Mouse (Mus musculus) neural tube, embryonic 12.5 days (tissue): ENCODE results near the gene 4921539E11Rik. TPM values are rescaled to one million over a fixed set of nuclear protein-coding genes. Genes with fewer than 3 reads are reported as not detected.
A peak's percentile ranks its signal among the peaks of the same experiment; 100 is the strongest.

Source experiments
- ATAC-seq: fragments of 200-750 bp; cut with Nextera tagmentation; 2 replicates; pipeline ENCODE4 v1.8.0; 2017; ENCODE audit warnings: low read depth, mild to moderate bottlenecking, moderate TSS enrichment, moderate library complexity; ENCODE audit not compliant: low FRiP score
- H3K27ac ChIP-seq: fragments of 300-500 bp; sonication (generic); 2 replicates; pipeline ENCODE4 v1.5.1; 2016
- H3K27me3 ChIP-seq: fragments of 300-500 bp; sonication (generic); replicated peaks from 2 replicates; pipeline ENCODE4 v1.6.1; 2016; ENCODE audit warnings: mild to moderate bottlenecking
- H3K36me3 ChIP-seq: fragments of 300-500 bp; sonication (generic); 2 replicates; pipeline ENCODE4 v1.6.1; 2016; ENCODE audit warnings: mild to moderate bottlenecking
- H3K4me1 ChIP-seq: fragments of 300-500 bp; sonication (generic); 2 replicates; pipeline ENCODE4 v1.6.1; 2016
- H3K4me2 ChIP-seq: fragments of 300-500 bp; sonication (generic); replicated peaks from 2 replicates; pipeline ENCODE4 v1.6.1; 2016; ENCODE audit warnings: mild to moderate bottlenecking
- H3K4me3 ChIP-seq: fragments of 300-500 bp; sonication (generic); 2 replicates; pipeline ENCODE4 v1.5.1; 2016
- H3K9ac ChIP-seq: fragments of 300-500 bp; sonication (generic); 2 replicates; pipeline ENCODE4 v1.6.1; 2016; ENCODE audit warnings: mild to moderate bottlenecking
- H3K9me3 ChIP-seq: fragments of 300-500 bp; sonication (generic); 2 replicates; pipeline ENCODE4 v1.6.1; 2016; ENCODE audit warnings: mild to moderate bottlenecking
- WGBS: fragments of 180-500 bp; shearing (Covaris S2); methylation state at CpG from one replicate; pipeline ENCODE4 v1.1.7; 2016; 5-methylcytosine and 5-hydroxymethylcytosine counted together
- polyA plus RNA-seq: library from polyadenylated mRNA; unstranded; fragments of >200 nt; fragmentation: Nextera tagmentation; extraction: Ambion mirVana; gene quantifications from 2 replicates; pipeline ENCODE4 v1.2.1, GENCODE M21; 2016

The 4921539E11Rik gene
- polyA plus RNA-seq, 1 experiment from 2014 or later = not detected

GRCm38 (mm10) chr4:103219011-103219410, 71.7 kb downstream of the 4921539E11Rik start:
- Histone ChIP-seq H3K4me3 (no peak overlapping the region), H3K9me3 (no peaks in the 10 kb centered on the region)
- 78% methylated on average over 5 of the region's 5 CpGs for WGBS

GRCm38 (mm10) chr4:103216046-103216445, 74.6 kb downstream of the 4921539E11Rik start:
- Histone ChIP-seq H3K4me1 (peaks cover 14% of the 10 kb centered on the region), H3K4me3 (no peak overlapping the region), H3K36me3 (peaks cover under 1% of the 10 kb centered on the region; the same call in 1 of the 2 replicates), H3K27ac (no peak overlapping the region), H3K9ac (no peak overlapping the region), H3K9me3 (no peaks in the 10 kb centered on the region), H3K27me3 (no peaks in the 10 kb centered on the region), H3K4me2 (no peak overlapping the region)
- 88% methylated on average over 6 of the region's 6 CpGs for WGBS
- ATAC-seq = no peak

More at GRCm38 (mm10) chr4:103219011-103219410, 71.7 kb downstream of the 4921539E11Rik start:
- no peaks in the 10 kb centered on the region for H3K27me3 ChIP-seq
- no peak for ATAC-seq
- peaks cover 5% of the 10 kb centered on the region; the same call in 1 of the 2 replicates for H3K4me1 ChIP-seq
- H3K36me3 ChIP-seq = no peaks in the 10 kb centered on the region
- H3K27ac ChIP-seq = no peak overlapping the region
- no peak overlapping the region for H3K4me2 ChIP-seq
- no peak overlapping the region for H3K9ac ChIP-seq

GRCm38 (mm10) chr4:103214925-103215820, 75.5 kb downstream of the 4921539E11Rik start, which contains the start of gene Slc35d1:
Gene Slc35d1, minus strand, starts transcription at chr4:103215164.
- Histone ChIP-seq H3K4me2 (peak within 1 kb of the TSS; percentile 71), H3K36me3 (peaks cover 7% of the 10 kb centered on the region; the same call in 1 of the 2 replicates), H3K27ac (peak within 1 kb of the TSS; percentile 97), H3K9me3 (no peaks in the 10 kb centered on the region), H3K4me1 (peaks cover 14% of the 10 kb centered on the region), H3K27me3 (no peaks in the 10 kb centered on the region), H3K4me3 (peak within 1 kb of the TSS; percentile 86), H3K9ac (peak within 1 kb of the TSS; percentile 93)
- 3% methylated on average over 68 of the region's 70 CpGs for WGBS
- ATAC-seq = peak; percentile 96

GRCm38 (mm10) chr4:103214498-103214924, 76.2 kb downstream of the 4921539E11Rik start:
- H3K27ac ChIP-seq = peak overlapping the region; percentile 97
- under 1% methylated on average over 48 of the region's 48 CpGs for WGBS
- peak; percentile 86 for ATAC-seq
- H3K27me3 ChIP-seq = no peaks in the 10 kb centered on the region
- H3K4me3 ChIP-seq = peak overlapping the region; percentile 86
- H3K36me3 ChIP-seq = peaks cover 14% of the 10 kb centered on the region
- H3K9ac ChIP-seq = peak overlapping the region; percentile 93
- H3K4me2 ChIP-seq = peak overlapping the region; percentile 71
- H3K9me3 ChIP-seq = no peaks in the 10 kb centered on the region
- peaks cover 14% of the 10 kb centered on the region for H3K4me1 ChIP-seq

- peak overlapping the region; percentile 93 for H3K9ac ChIP-seq
- no peak for ATAC-seq
- H3K27me3 ChIP-seq = no peaks in the 10 kb centered on the region
- H3K9me3 ChIP-seq = no peaks in the 10 kb centered on the region
- peaks cover 16% of the 10 kb centered on the region for H3K36me3 ChIP-seq
- H3K27ac ChIP-seq = peak overlapping the region; percentile 97
- H3K4me2 ChIP-seq = peak overlapping the region; percentile 71
- H3K4me1 ChIP-seq = peaks cover 14% of the 10 kb centered on the region
- peak overlapping the region; percentile 86 for H3K4me3 ChIP-seq
- WGBS = 5% methylated on average over 30 of the region's 30 CpGs
These were observed 76.7 kb downstream of the 4921539E11Rik start for GRCm38 (mm10) chr4:103213859-103214497.

- peaks cover 41% of the 10 kb centered on the region for H3K36me3 ChIP-seq
- H3K9ac ChIP-seq = no peak overlapping the region
- no peak overlapping the region for H3K4me3 ChIP-seq
- WGBS = 88% methylated on average over 1 of the region's 1 CpGs
- no peak for ATAC-seq
- H3K27ac ChIP-seq = no peak overlapping the region
- H3K9me3 ChIP-seq = no peaks in the 10 kb centered on the region
- peaks cover 5% of the 10 kb centered on the region for H3K4me1 ChIP-seq
- no peak overlapping the region for H3K4me2 ChIP-seq
- H3K27me3 ChIP-seq = no peaks in the 10 kb centered on the region
These were observed 82.1 kb downstream of the 4921539E11Rik start for GRCm38 (mm10) chr4:103208553-103208952.

- H3K4me2 ChIP-seq = no peak overlapping the region
- WGBS = 75% methylated on average over 2 of the region's 2 CpGs
- no peak overlapping the region for H3K9ac ChIP-seq
- no peaks in the 10 kb centered on the region for H3K4me1 ChIP-seq
- no peak for ATAC-seq
- no peak overlapping the region for H3K4me3 ChIP-seq
- H3K36me3 ChIP-seq = peaks cover 37% of the 10 kb centered on the region
- H3K9me3 ChIP-seq = no peaks in the 10 kb centered on the region
- no peaks in the 10 kb centered on the region for H3K27me3 ChIP-seq
- no peak overlapping the region for H3K27ac ChIP-seq
These were observed 87.0 kb downstream of the 4921539E11Rik start for GRCm38 (mm10) chr4:103203646-103204045.

GRCm38 (mm10) chr4:103200046-103200445, 90.6 kb downstream of the 4921539E11Rik start:
- H3K4me1 ChIP-seq = no peaks in the 10 kb centered on the region
- peaks cover 17% of the 10 kb centered on the region; the same call in 1 of the 2 replicates for H3K36me3 ChIP-seq
- H3K4me2 ChIP-seq = no peak overlapping the region
- ATAC-seq = no peak
- H3K9me3 ChIP-seq = no peaks in the 10 kb centered on the region
- WGBS = 97% methylated on average over 1 of the region's 1 CpGs
- H3K27me3 ChIP-seq = no peaks in the 10 kb centered on the region
- H3K27ac ChIP-seq = no peak overlapping the region
- H3K4me3 ChIP-seq = no peak overlapping the region
- H3K9ac ChIP-seq = no peak overlapping the region

- Histone ChIP-seq H3K4me1 (no peaks in the 10 kb centered on the region), H3K36me3 (peaks cover 11% of the 10 kb centered on the region; the same call in 1 of the 2 replicates), H3K9me3 (no peaks in the 10 kb centered on the region), H3K27ac (no peak overlapping the region), H3K4me2 (no peak overlapping the region), H3K27me3 (no peaks in the 10 kb centered on the region), H3K9ac (no peak overlapping the region), H3K4me3 (no peak overlapping the region)
- 47% methylated on average over 4 of the region's 4 CpGs for WGBS
- ATAC-seq = no peak
These were observed 91.6 kb downstream of the 4921539E11Rik start for GRCm38 (mm10) chr4:103199086-103199485.

GRCm38 (mm10) chr4:103197401-103197800, 93.3 kb downstream of the 4921539E11Rik start:
- Histone ChIP-seq H3K9ac (no peak overlapping the region), H3K36me3 (peaks cover 19% of the 10 kb centered on the region), H3K4me3 (no peak overlapping the region), H3K27ac (no peak overlapping the region), H3K27me3 (no peaks in the 10 kb centered on the region), H3K4me2 (no peak overlapping the region), H3K4me1 (no peaks in the 10 kb centered on the region), H3K9me3 (no peaks in the 10 kb centered on the region)
- no peak for ATAC-seq
- 96% methylated on average over 8 of the region's 8 CpGs for WGBS

- peaks cover 30% of the 10 kb centered on the region for H3K36me3 ChIP-seq
These were observed 98.2 kb downstream of the 4921539E11Rik start for GRCm38 (mm10) chr4:103192421-103192820.

More at GRCm38 (mm10) chr4:103192421-103192820, 98.2 kb downstream of the 4921539E11Rik start:
- Histone ChIP-seq H3K27ac (no peak overlapping the region), H3K9ac (no peak overlapping the region), H3K4me2 (no peak overlapping the region), H3K27me3 (no peaks in the 10 kb centered on the region), H3K4me1 (no peaks in the 10 kb centered on the region), H3K9me3 (no peaks in the 10 kb centered on the region), H3K4me3 (no peak overlapping the region)
- WGBS = 82% methylated on average over 2 of the region's 2 CpGs
- ATAC-seq = no peak
